Mouse (Mus musculus) heart, adult 2 months (tissue): ENCODE measurements around the gene Fgfr2. TPM values are rescaled to one million over a fixed set of nuclear protein-coding genes. Genes with fewer than 3 reads are reported as not detected.
A peak's percentile ranks its signal among the peaks of the same experiment; 100 is the strongest.

Experiments used
- DNase-seq, 2 experiments: peaks; one replicate each; pipeline ENCODE4 v3.0.0; 2021
- H3K27ac ChIP-seq: fragments of 200-600 bp; 2 replicates; pipeline ENCODE4 v1.8.1; 2022
- H3K27me3 ChIP-seq: fragments of 200-500 bp; 2 replicates; pipeline ENCODE4 v1.6.1; 2012; ENCODE audit warnings: mild to moderate bottlenecking, low read length, inconsistent platforms, mixed read lengths; ENCODE audit not compliant: control insufficient read depth, insufficient read depth
- H3K36me3 ChIP-seq: fragments of 200-500 bp; 2 replicates; pipeline ENCODE4 v1.6.1; 2012; ENCODE audit warnings: low read length, inconsistent platforms; ENCODE audit not compliant: control insufficient read depth, insufficient read depth
- H3K4me1 ChIP-seq: fragments of 200-500 bp; 2 replicates; pipeline ENCODE4 v1.6.1; 2011; ENCODE audit warnings: low read length; ENCODE audit not compliant: control insufficient read depth, insufficient read depth
- H3K4me3 ChIP-seq: fragments of 200-600 bp; 2 replicates; pipeline ENCODE4 v1.8.1; 2022
- H3K79me2 ChIP-seq: fragments of 200-500 bp; replicated peaks from 2 replicates; pipeline ENCODE4 v1.6.1; 2012; ENCODE audit warnings: mild to moderate bottlenecking, inconsistent platforms, low read length, moderate library complexity, mixed read lengths; ENCODE audit not compliant: control insufficient read depth, insufficient read depth
- H3K9ac ChIP-seq: fragments of 200-500 bp; 2 replicates; pipeline ENCODE4 v1.6.1; 2012; ENCODE audit warnings: low read depth, mild to moderate bottlenecking, control low read depth, inconsistent platforms, low read length, mixed read lengths
- CTCF ChIP-seq: fragments of 200-600 bp; IDR thresholded peaks from 2 replicates; pipeline ENCODE4 v1.8.1; 2022; ENCODE audit warnings: antibody characterized with exemption, mild to moderate bottlenecking, moderate library complexity
- EP300 ChIP-seq: fragments of 200-500 bp; IDR thresholded peaks from 2 replicates; pipeline ENCODE4 v1.6.1; 2011; ENCODE audit warnings: low read depth, low read length, control low read depth; ENCODE audit not compliant: insufficient read depth
- POLR2A ChIP-seq: fragments of 200-500 bp; IDR thresholded peaks from 2 replicates; pipeline ENCODE4 v1.6.1; 2011; ENCODE audit warnings: mild to moderate bottlenecking, low read depth, low read length, control low read depth; ENCODE audit not compliant: insufficient read depth
- WGBS: fragments of 180-500 bp; shearing (Covaris S2); methylation state at CpG from one replicate; pipeline ENCODE4 v1.1.7; 2018; 5-methylcytosine and 5-hydroxymethylcytosine counted together
- intact Hi-C: fragments of 180-260 bp; cut with DNase I; formaldehyde crosslinking; loops from one replicate; pipeline ENCODE4 v1.15.1; 2025
- polyA plus RNA-seq: library from polyadenylated mRNA; depleted of rRNA; stranded (reverse); fragments of >200 nt; gene quantifications from 2 replicates; pipeline ENCODE4 v1.2.3, GENCODE M21; 2012
- total RNA-seq, 2 experiments: library from RNA; stranded (reverse); gene quantifications; 2 replicates each; pipeline ENCODE4 v1.2.3; 2021

Fgfr2 gene
- total and polyA plus RNA-seq, 3 experiments = 1.1 to 2.0 (median 1.3) TPM

- H3K27ac ChIP-seq = peak overlapping the region; percentile 82
- H3K4me3 ChIP-seq = no peak overlapping the region
- 43% methylated on average over 9 of the region's 9 CpGs for WGBS
- H3K79me2 ChIP-seq = no peaks in the 10 kb centered on the region; the same call in 1 of the 2 replicates
- intact Hi-C loops = loop anchor here (2.0 kb wide), 1 partner anchor 14 kb away; no protein-coding TSS in a partner anchor
- peak; percentile 35 to 61 for DNase-seq
- peaks cover 8% of the 10 kb centered on the region; the same call in 1 of the 2 replicates for H3K4me1 ChIP-seq
- no peak overlapping the region for H3K9ac ChIP-seq
- TF ChIP-seq CTCF (no peak), EP300 (peak; percentile 64; the same call in 1 of the 2 replicates)
- H3K36me3 ChIP-seq = peaks cover 4% of the 10 kb centered on the region; the same call in 1 of the 2 replicates
- no peaks in the 10 kb centered on the region for H3K27me3 ChIP-seq
Observed at GRCm38 (mm10) chr7:130568783-130569436, 2554.2 kb downstream of the Fgfr2 start.

- no peak overlapping the region for H3K4me3 ChIP-seq
- 25% methylated on average over 3 of the region's 3 CpGs for WGBS
Observed at GRCm38 (mm10) chr7:130564596-130564995, 2558.6 kb downstream of the Fgfr2 start.

GRCm38 (mm10) chr7:130563880-130564279 is 2559.3 kb downstream of the Fgfr2 start:
- TF ChIP-seq EP300 (no peak), CTCF (no peak), POLR2A (no peak)
- Histone ChIP-seq H3K4me1 (peaks cover 3% of the 10 kb centered on the region; the same call in 1 of the 2 replicates), H3K27ac (no peak overlapping the region), H3K79me2 (no peaks in the 10 kb centered on the region; the same call in 1 of the 2 replicates), H3K36me3 (peaks cover 8% of the 10 kb centered on the region; the same call in 1 of the 2 replicates), H3K4me3 (no peak overlapping the region), H3K9ac (no peak overlapping the region), H3K27me3 (no peaks in the 10 kb centered on the region)
- no peak for DNase-seq
- WGBS = 40% methylated on average over 4 of the region's 4 CpGs
- intact Hi-C loops = no loop called here

More at GRCm38 (mm10) chr7:130564596-130564995, 2558.6 kb downstream of the Fgfr2 start:
- Histone ChIP-seq H3K4me1 (peaks cover 3% of the 10 kb centered on the region; the same call in 1 of the 2 replicates), H3K27ac (peak overlapping the region; percentile 26; the same call in 1 of the 2 replicates), H3K79me2 (no peaks in the 10 kb centered on the region; the same call in 1 of the 2 replicates), H3K36me3 (peaks cover 8% of the 10 kb centered on the region; the same call in 1 of the 2 replicates), H3K9ac (no peak overlapping the region), H3K27me3 (no peaks in the 10 kb centered on the region)
- intact Hi-C loops = no loop called here
- TF ChIP-seq CTCF = no peak
- no peak for TF ChIP-seq POLR2A
- TF ChIP-seq EP300 = no peak
- no peak for DNase-seq

- H3K4me1 ChIP-seq = peaks cover 1% of the 10 kb centered on the region; the same call in 1 of the 2 replicates
- TF ChIP-seq POLR2A = no peak
- TF ChIP-seq EP300 = no peak
- no peak for TF ChIP-seq CTCF
- H3K79me2 ChIP-seq = no peaks in the 10 kb centered on the region; the same call in 1 of the 2 replicates
- H3K27ac ChIP-seq = no peak overlapping the region
- peaks cover 6% of the 10 kb centered on the region; the same call in 1 of the 2 replicates for H3K36me3 ChIP-seq
- 90% methylated on average over 4 of the region's 4 CpGs for WGBS
- no peak overlapping the region for H3K4me3 ChIP-seq
- H3K9ac ChIP-seq = no peak overlapping the region
- no peak for DNase-seq
- intact Hi-C loops = no loop called here
- no peaks in the 10 kb centered on the region for H3K27me3 ChIP-seq
Observed at GRCm38 (mm10) chr7:130563276-130563675, 2559.9 kb downstream of the Fgfr2 start.

GRCm38 (mm10) chr7:130560933-130561332 is 2562.2 kb downstream of the Fgfr2 start:
- Histone ChIP-seq H3K9ac (no peak overlapping the region), H3K27ac (no peak overlapping the region), H3K27me3 (no peaks in the 10 kb centered on the region), H3K4me1 (no peaks in the 10 kb centered on the region; the same call in 1 of the 2 replicates), H3K4me3 (no peak overlapping the region), H3K79me2 (no peaks in the 10 kb centered on the region), H3K36me3 (peaks cover 6% of the 10 kb centered on the region; the same call in 1 of the 2 replicates)
- DNase-seq = no peak
- 80% methylated on average over 1 of the region's 1 CpGs for WGBS
- TF ChIP-seq CTCF (no peak), POLR2A (no peak), EP300 (no peak)
- intact Hi-C loops = no loop called here

- intact Hi-C loops = no loop called here
- H3K4me3 ChIP-seq = no peak overlapping the region
- H3K9ac ChIP-seq = no peak overlapping the region
- 62% methylated on average over 4 of the region's 4 CpGs for WGBS
- no peak overlapping the region for H3K27ac ChIP-seq
- TF ChIP-seq EP300 (0 out of 2 replicates have a peak, but pooled peaks have one; percentile 8), CTCF (no peak)
- no peaks in the 10 kb centered on the region for H3K79me2 ChIP-seq
- peaks cover 1% of the 10 kb centered on the region; the same call in 1 of the 2 replicates for H3K4me1 ChIP-seq
- no peaks in the 10 kb centered on the region for H3K27me3 ChIP-seq
- peaks cover 4% of the 10 kb centered on the region; the same call in 1 of the 2 replicates for H3K36me3 ChIP-seq
- no peak for DNase-seq
Observed at GRCm38 (mm10) chr7:130558592-130558991, 2564.6 kb downstream of the Fgfr2 start.
